Mouse (Mus musculus) embryonic facial prominence, embryonic 12.5 days (tissue): ENCODE data around the gene Hes6. TPM values are rescaled to one million over a fixed set of nuclear protein-coding genes. Genes with fewer than 3 reads are reported as not detected.

ENCODE experiments used
- ATAC-seq: fragments of 200-750 bp; cut with Nextera tagmentation; 2 replicates; pipeline ENCODE4 v1.8.0; 2017; ENCODE audit not compliant: insufficient number of reproducible peaks, insufficient read depth, low FRiP score, low TSS enrichment
- H3K27ac ChIP-seq: fragments of 300-500 bp; sonication (generic); 2 replicates; pipeline ENCODE4 v1.5.1; 2016; ENCODE audit warnings: mild to moderate bottlenecking
- H3K27me3 ChIP-seq: fragments of 300-500 bp; sonication (generic); 2 replicates; pipeline ENCODE4 v1.6.1; 2016; ENCODE audit warnings: mild to moderate bottlenecking, moderate library complexity
- H3K36me3 ChIP-seq: fragments of 300-500 bp; sonication (generic); 2 replicates; pipeline ENCODE4 v1.6.1; 2016; ENCODE audit warnings: mild to moderate bottlenecking
- H3K4me1 ChIP-seq: fragments of 300-500 bp; sonication (generic); 2 replicates; pipeline ENCODE4 v1.6.1; 2016
- H3K4me2 ChIP-seq: fragments of 300-500 bp; sonication (generic); replicated peaks from 2 replicates; pipeline ENCODE4 v1.6.1; 2016; ENCODE audit warnings: mild to moderate bottlenecking, moderate library complexity
- H3K4me3 ChIP-seq: fragments of 300-500 bp; sonication (generic); 2 replicates; pipeline ENCODE4 v1.5.1; 2016; ENCODE audit warnings: mild to moderate bottlenecking
- H3K9ac ChIP-seq: fragments of 300-500 bp; sonication (generic); 2 replicates; pipeline ENCODE4 v1.6.1; 2016; ENCODE audit warnings: mild to moderate bottlenecking, moderate library complexity
- H3K9me3 ChIP-seq: fragments of 300-500 bp; sonication (generic); 2 replicates; pipeline ENCODE4 v1.6.1; 2016; ENCODE audit warnings: mild to moderate bottlenecking, moderate library complexity
- WGBS: fragments of 180-500 bp; shearing (Covaris S2); methylation state at CpG from one replicate; pipeline ENCODE4 v1.1.7; 2016; 5-methylcytosine and 5-hydroxymethylcytosine counted together
- polyA plus RNA-seq: library from polyadenylated mRNA; unstranded; fragments of >200 nt; fragmentation: Nextera tagmentation; extraction: Ambion mirVana; gene quantifications from 2 replicates; pipeline ENCODE4 v1.2.1, GENCODE M21; 2016

The Hes6 gene
- polyA plus RNA-seq, 1 experiment from 2014 or later: 134 TPM

DNA sequence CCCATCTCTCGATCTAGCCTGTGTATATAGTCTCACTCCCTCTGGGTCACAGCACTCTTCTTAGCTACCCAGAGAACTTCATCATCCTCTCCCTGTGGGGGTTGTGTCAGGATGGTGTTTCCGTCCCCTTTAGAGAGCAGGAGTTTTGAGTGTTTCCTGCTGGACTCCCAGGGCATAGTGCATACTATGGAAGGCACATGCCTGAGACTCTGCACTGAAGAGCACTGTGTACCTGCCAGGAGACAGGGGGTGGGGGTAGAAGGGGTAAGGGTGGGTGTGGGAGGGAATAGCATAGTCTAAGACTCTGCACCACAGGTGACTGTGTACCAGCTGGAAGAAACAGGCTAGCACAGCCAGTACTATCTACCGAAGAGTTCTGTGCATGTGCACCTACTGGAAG, 40.5 kb upstream of the Hes6 start:
- Histone ChIP-seq H3K9ac (no peak overlapping the region), H3K9me3 (no peaks in the 10 kb centered on the region), H3K4me3 (no peak overlapping the region), H3K27ac (no peak overlapping the region), H3K36me3 (0 out of 2 replicates have a peak, but pooled peaks cover 1% of the 10 kb centered on the region), H3K27me3 (no peaks in the 10 kb centered on the region), H3K4me2 (no peak overlapping the region), H3K4me1 (peaks cover 26% of the 10 kb centered on the region)
- ATAC-seq: no peak
- WGBS: 79% methylated on average over 3 of the region's 3 CpGs

DNA sequence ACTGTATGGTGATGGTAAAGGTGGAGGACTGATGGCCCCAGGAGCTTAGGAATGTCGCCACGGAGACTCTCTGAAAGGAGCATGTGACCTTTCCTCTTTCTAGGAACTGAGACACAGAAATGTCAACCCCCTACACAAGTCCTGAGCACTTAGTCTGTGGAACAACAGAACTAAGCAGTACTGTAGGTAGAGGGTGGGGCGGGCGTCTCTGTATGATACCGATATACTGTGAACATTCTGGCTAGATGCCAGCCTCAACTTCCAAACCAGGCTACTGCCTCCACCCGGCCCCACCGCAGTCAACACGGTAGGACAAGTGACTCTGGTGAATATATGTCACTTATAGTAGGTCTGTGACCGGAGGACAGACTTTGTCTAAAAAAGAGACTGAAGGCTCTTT, 40.1 kb upstream of the Hes6 start:
- Histone ChIP-seq H3K4me3 (no peak overlapping the region), H3K27ac (no peak overlapping the region), H3K4me2 (no peak overlapping the region), H3K4me1 (peaks cover 26% of the 10 kb centered on the region), H3K36me3 (0 out of 2 replicates have a peak, but pooled peaks cover 4% of the 10 kb centered on the region), H3K9ac (no peak overlapping the region), H3K9me3 (no peaks in the 10 kb centered on the region), H3K27me3 (no peaks in the 10 kb centered on the region)
- WGBS: 85% methylated on average over 9 of the region's 9 CpGs
- ATAC-seq: no peak

DNA sequence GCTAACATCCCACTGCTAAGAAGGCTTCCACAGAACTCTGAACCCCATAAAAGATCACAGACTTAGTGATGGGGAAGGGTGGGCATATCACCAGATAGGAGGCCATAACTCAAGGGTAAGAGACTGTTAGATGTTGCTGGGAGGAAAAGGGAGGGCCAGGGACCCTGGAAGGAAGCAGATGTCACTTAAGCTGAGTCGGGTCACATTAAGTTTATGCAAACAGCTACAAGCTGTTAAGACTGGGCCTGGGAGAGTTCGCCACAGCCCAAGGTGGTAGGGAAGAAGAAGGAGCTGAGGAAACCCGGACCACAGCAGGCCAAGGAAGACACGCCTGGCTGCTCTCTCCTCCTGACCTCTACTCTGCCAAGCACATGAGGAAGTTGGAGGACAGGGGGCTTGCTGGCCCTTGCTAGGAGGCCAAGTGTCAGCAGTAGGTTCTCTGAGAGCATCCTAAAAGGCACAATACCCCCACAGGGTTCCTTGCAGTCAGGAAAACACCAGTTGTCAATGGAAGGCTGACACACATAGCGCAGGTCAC, 37.8 kb upstream of the Hes6 start:
- Histone ChIP-seq H3K9me3 (0 out of 2 replicates have a peak, but pooled peaks cover 6% of the 10 kb centered on the region), H3K4me3 (no peak overlapping the region), H3K4me2 (no peak overlapping the region), H3K4me1 (peaks cover 13% of the 10 kb centered on the region), H3K9ac (no peak overlapping the region), H3K27ac (no peak overlapping the region), H3K36me3 (0 out of 2 replicates have a peak, but pooled peaks cover 4% of the 10 kb centered on the region), H3K27me3 (no peaks in the 10 kb centered on the region)
- no peak for ATAC-seq
- WGBS: 61% methylated on average over 5 of the region's 5 CpGs

DNA sequence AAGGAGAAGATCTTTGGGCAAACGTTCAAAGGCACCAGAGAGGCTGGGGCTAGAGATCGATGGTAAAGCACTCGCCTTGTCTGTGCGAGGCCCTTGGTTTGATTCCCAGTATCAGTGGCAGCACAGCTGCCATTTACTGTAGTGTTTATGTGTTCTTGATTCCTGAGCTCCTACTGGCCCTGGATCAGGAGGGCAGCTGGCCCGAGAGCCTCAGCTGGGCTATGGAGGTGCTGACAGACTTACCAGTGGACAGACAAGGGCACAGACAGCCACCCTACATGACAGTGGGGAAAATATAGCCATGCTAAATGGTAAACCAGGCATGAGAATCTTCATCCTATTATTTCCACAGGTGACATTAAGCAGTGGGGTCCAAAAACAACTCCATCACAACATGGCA, 37.0 kb upstream of the Hes6 start:
- Histone ChIP-seq H3K4me2 (no peak overlapping the region), H3K27me3 (no peaks in the 10 kb centered on the region), H3K9me3 (0 out of 2 replicates have a peak, but pooled peaks cover 6% of the 10 kb centered on the region), H3K27ac (no peak overlapping the region), H3K9ac (no peak overlapping the region), H3K4me1 (peaks cover 6% of the 10 kb centered on the region), H3K4me3 (no peak overlapping the region), H3K36me3 (0 out of 2 replicates have a peak, but pooled peaks cover 4% of the 10 kb centered on the region)
- no peak for ATAC-seq
- 89% methylated on average over 5 of the region's 5 CpGs for WGBS

DNA sequence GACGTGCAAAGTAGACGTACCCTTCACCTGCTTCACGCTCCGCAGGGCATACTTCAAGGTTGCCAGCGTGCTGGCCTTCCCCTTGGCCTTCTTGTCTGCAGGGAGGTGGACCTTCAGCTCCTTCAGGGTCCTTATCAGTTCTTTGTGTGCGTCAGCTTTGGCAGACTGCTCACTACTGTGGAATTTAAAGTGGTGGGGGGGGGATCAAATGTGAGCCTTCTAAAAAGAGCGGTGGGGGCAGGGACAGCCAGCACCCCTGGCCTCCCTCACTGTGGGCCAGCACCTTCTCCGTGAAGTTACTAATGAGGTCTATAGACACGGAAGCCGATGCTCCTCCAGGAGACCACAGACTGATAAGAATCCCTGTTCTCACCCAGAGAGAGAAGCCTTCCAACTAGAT, 34.9 kb upstream of the Hes6 start:
- no peaks in the 10 kb centered on the region for H3K4me1 ChIP-seq
- H3K27me3 ChIP-seq: no peaks in the 10 kb centered on the region
- H3K4me2 ChIP-seq: no peak overlapping the region
- no peak overlapping the region for H3K27ac ChIP-seq
- H3K9ac ChIP-seq: no peak overlapping the region
- H3K9me3 ChIP-seq: 0 out of 2 replicates have a peak, but pooled peaks cover 6% of the 10 kb centered on the region
- 0 out of 2 replicates have a peak, but pooled peaks cover 4% of the 10 kb centered on the region for H3K36me3 ChIP-seq
- no peak overlapping the region for H3K4me3 ChIP-seq
- no peak for ATAC-seq
- WGBS: 92% methylated on average over 10 of the region's 10 CpGs

DNA sequence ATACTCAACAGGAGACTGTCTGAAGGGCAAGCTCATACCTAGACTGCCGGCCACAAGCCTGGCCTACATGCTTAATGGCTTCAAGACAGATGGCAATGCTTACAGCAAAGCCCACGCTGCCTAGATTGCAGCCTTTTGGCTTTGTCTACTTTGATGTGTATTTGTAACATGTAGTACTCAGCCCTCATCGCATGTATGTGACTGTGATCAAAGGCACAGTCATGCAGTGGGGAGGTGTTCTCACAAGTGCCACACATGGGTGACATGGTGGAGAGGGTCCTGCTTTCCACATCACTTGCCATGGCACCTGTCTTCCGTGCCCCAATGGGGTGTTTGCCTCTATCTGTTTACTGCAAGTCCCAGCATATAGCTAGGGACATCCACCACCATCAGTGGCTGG, 32.7 kb upstream of the Hes6 start:
- no peaks in the 10 kb centered on the region for H3K27me3 ChIP-seq
- H3K9me3 ChIP-seq: 0 out of 2 replicates have a peak, but pooled peaks cover 6% of the 10 kb centered on the region
- no peaks in the 10 kb centered on the region for H3K4me1 ChIP-seq
- H3K27ac ChIP-seq: no peak overlapping the region
- WGBS: 85% methylated on average over 4 of the region's 4 CpGs
- 0 out of 2 replicates have a peak, but pooled peaks cover 4% of the 10 kb centered on the region for H3K36me3 ChIP-seq
- H3K9ac ChIP-seq: no peak overlapping the region
- no peak overlapping the region for H3K4me2 ChIP-seq
- no peak for ATAC-seq
- no peak overlapping the region for H3K4me3 ChIP-seq

DNA sequence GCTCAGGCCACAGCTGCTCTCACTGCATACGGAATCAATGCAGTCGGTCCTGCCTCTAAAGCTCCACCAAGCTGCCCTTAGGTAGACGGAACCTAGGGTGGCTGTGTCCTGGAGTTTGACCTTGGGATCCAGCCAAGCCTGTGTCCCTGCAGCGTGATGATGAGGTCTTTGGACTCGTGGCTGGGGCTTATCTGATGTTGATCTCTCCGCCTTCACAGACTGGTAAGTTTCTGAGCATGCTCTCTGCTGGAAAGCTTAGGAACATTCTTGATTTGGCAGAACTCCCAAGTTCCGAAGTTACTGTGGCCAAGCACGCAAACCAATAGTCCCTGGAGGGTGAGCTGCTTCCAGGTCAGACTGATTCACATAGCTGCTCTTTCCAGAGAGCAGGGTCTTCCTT, 32.2 kb upstream of the Hes6 start:
- no peak overlapping the region for H3K9ac ChIP-seq
- H3K27me3 ChIP-seq: no peaks in the 10 kb centered on the region
- WGBS: 80% methylated on average over 8 of the region's 8 CpGs
- 0 out of 2 replicates have a peak, but pooled peaks cover 6% of the 10 kb centered on the region for H3K9me3 ChIP-seq
- ATAC-seq: no peak
- H3K36me3 ChIP-seq: 0 out of 2 replicates have a peak, but pooled peaks cover 4% of the 10 kb centered on the region
- no peak overlapping the region for H3K27ac ChIP-seq
- H3K4me2 ChIP-seq: no peak overlapping the region
- no peaks in the 10 kb centered on the region for H3K4me1 ChIP-seq
- H3K4me3 ChIP-seq: no peak overlapping the region

DNA sequence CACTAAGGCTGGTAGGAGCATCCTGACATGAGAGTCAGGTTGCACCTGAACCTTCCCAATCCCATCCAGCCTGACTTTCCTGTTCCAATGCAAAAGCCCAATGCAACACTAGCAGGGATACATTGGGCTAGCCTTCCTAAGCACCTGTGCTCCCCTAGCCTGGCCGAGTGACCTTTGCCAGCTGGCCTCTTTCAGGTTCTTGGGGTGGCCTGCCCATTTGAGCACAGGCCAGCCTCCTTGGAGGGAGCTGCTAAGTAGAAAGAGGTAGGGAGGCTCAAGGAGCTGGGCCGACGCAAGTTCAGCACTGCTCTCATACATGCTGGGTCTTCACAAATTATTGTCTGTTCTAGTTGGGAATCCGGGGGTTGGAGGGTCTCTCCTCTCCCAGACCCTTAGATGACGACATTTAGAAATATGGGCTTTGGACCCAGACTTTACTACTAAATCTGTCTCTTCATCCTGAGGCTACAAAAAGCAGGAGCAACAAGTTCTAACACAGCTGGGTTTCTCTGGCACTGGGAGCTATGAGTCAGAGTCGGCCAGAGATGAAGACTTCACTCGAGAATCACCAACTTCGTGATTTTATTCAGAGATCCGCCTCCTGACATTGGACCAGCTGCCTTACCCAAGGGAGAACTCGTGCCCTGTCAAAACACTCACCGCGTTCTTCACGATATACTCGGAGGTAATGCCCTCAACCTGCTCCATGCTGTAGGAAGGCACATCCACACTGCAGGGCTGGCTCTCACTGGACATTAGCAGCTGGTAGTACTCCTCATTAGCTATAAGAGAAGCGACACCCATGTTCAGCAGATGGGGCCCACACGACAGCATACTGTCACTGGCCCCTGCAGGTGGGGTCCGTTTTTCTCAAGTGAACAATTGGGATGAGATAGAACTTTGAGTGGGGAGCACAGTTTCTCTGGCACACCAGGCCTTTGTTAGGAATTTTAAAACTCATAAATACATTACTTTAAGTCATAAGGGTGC, 31.3 kb upstream of the Hes6 start:
- Histone ChIP-seq H3K36me3 (0 out of 2 replicates have a peak, but pooled peaks cover 4% of the 10 kb centered on the region), H3K9me3 (0 out of 2 replicates have a peak, but pooled peaks cover 6% of the 10 kb centered on the region), H3K27me3 (no peaks in the 10 kb centered on the region), H3K27ac (no peak overlapping the region), H3K4me3 (no peak overlapping the region), H3K9ac (no peak overlapping the region), H3K4me2 (no peak overlapping the region), H3K4me1 (no peaks in the 10 kb centered on the region)
- no peak for ATAC-seq
- WGBS: 87% methylated on average over 17 of the region's 17 CpGs

DNA sequence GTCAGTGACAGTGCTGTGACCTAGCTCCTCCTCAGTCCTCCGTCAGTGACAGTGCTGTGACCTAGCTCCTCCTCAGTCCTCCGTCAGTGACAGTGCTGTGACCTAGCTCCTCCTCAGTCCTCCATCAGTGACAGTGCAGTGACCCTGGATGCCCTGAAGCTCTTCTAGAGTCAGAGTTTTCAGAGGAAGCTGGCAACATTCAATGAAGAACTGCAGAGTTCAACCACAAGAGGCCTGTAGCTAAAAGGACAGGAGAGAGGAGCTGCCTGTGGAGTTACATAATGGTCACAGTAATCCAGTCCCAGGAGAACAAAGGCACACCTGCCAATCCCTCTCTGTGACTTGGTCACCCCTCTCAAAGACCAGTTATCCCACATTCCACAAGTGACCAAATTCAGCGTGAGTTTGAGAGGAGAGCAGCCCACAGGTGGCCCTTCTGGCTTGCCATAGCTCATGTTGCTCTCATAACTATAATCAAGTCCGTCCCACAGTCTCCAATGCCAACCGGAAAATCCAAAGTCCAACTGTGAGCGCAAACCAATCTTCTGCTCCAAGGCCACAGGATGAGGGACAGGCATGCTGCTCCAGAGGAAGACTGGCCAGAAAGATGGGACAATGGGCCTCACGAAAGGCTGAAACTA, 28.6 kb upstream of the Hes6 start:
- no peak for ATAC-seq
- no peaks in the 10 kb centered on the region for H3K27me3 ChIP-seq
- H3K9ac ChIP-seq: no peak overlapping the region
- no peaks in the 10 kb centered on the region for H3K36me3 ChIP-seq
- no peaks in the 10 kb centered on the region for H3K4me1 ChIP-seq
- WGBS: 79% methylated on average over 7 of the region's 7 CpGs
- 0 out of 2 replicates have a peak, but pooled peaks cover 3% of the 10 kb centered on the region for H3K9me3 ChIP-seq
- H3K4me3 ChIP-seq: no peak overlapping the region
- H3K27ac ChIP-seq: no peak overlapping the region
- no peak overlapping the region for H3K4me2 ChIP-seq

DNA sequence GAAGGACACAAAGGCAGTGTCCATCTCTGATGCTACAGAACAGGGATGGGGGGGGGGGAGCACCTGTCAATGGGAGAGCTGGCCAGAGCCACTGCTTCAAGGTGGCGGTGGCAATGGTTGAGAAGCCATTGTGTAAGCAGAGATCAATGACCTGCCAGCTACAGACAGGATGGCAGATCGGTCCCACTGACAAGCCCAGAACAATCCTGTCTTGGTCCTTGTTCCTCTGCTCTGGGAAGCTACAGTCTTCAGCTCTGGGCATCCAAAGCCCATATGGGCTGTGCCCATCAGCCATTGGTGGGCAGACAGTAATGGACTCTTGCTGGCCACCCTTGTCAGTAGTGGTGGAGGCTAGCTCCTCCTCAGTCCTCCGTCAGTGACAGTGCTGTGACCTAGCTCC, 28.0 kb upstream of the Hes6 start:
- Histone ChIP-seq H3K9ac (no peak overlapping the region), H3K4me1 (peaks cover under 1% of the 10 kb centered on the region; the same call in 1 of the 2 replicates), H3K9me3 (no peaks in the 10 kb centered on the region), H3K27me3 (no peaks in the 10 kb centered on the region), H3K36me3 (no peaks in the 10 kb centered on the region), H3K27ac (no peak overlapping the region), H3K4me3 (no peak overlapping the region), H3K4me2 (no peak overlapping the region)
- 94% methylated on average over 3 of the region's 3 CpGs for WGBS
- no peak for ATAC-seq

DNA sequence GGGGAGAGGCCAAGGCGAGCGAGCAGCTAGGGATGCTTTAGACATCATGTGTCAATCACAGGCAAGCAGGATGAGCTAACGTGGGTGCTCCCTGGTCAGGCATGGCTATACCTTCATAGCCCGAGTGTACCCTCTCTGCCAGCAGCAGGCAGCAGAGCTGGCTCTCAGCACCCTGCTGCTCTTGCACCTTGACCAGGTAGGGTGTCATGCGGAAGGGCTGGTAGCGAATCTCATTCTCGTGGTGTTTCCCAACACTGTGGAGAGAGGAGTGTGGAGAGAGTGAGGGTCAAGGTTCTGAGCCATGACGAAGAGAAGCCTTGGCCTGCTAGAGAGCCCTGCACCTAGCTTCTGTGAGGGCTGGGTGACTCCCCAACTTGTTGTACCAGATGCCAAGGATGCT, 25.9 kb upstream of the Hes6 start:
- 87% methylated on average over 8 of the region's 8 CpGs for WGBS
- Histone ChIP-seq H3K4me3 (no peak overlapping the region), H3K4me2 (no peak overlapping the region), H3K4me1 (peaks cover 13% of the 10 kb centered on the region), H3K36me3 (no peaks in the 10 kb centered on the region; the same call in 1 of the 2 replicates), H3K27me3 (no peaks in the 10 kb centered on the region), H3K9ac (no peak overlapping the region), H3K27ac (no peak overlapping the region), H3K9me3 (no peaks in the 10 kb centered on the region)
- no peak for ATAC-seq
